Mouse (Mus musculus) small intestine, adult 2 months (tissue): ENCODE results near the gene Nudt6. TPM values are rescaled to one million over a fixed set of nuclear protein-coding genes. Genes with fewer than 3 reads are reported as not detected.
A peak's percentile ranks its signal among the peaks of the same experiment; 100 is the strongest.

Experiments
- H3K27ac ChIP-seq: fragments of 200-500 bp; 2 replicates; pipeline ENCODE4 v1.5.1; 2012; ENCODE audit warnings: low read depth, low read length, control low read depth, inconsistent platforms; ENCODE audit not compliant: insufficient read depth
- H3K27me3 ChIP-seq: fragments of 200-500 bp; 2 replicates; pipeline ENCODE4 v1.6.1; 2012; ENCODE audit warnings: mild to moderate bottlenecking, moderate library complexity, low read length, inconsistent platforms; ENCODE audit not compliant: control insufficient read depth, insufficient read depth
- H3K36me3 ChIP-seq: fragments of 200-500 bp; 2 replicates; pipeline ENCODE4 v1.6.1; 2012; ENCODE audit warnings: mild to moderate bottlenecking, low read length, control low read depth, inconsistent platforms; ENCODE audit not compliant: control insufficient read depth, insufficient read depth
- H3K4me1 ChIP-seq: fragments of 200-500 bp; 2 replicates; pipeline ENCODE4 v1.6.1; 2012; ENCODE audit warnings: low read length, inconsistent platforms, mixed read lengths; ENCODE audit not compliant: control insufficient read depth, insufficient read depth, insufficient read length
- H3K4me3 ChIP-seq: fragments of 200-500 bp; 2 replicates; pipeline ENCODE4 v1.5.1; 2012; ENCODE audit warnings: low read depth, mild to moderate bottlenecking, control low read depth, inconsistent platforms, low read length, moderate library complexity
- CTCF ChIP-seq: fragments of 200-500 bp; IDR thresholded peaks from 2 replicates; pipeline ENCODE4 v1.5.1; 2012; ENCODE audit warnings: low read depth, mild to moderate bottlenecking, control low read depth, inconsistent platforms, low read length, moderate library complexity, mixed read lengths; ENCODE audit not compliant: insufficient replicate concordance, insufficient read length; ENCODE audit errors: extremely low read depth
- POLR2A ChIP-seq: fragments of 200-500 bp; IDR thresholded peaks from 2 replicates; pipeline ENCODE4 v1.6.1; 2012; ENCODE audit warnings: low read depth, mild to moderate bottlenecking, control low read depth, inconsistent platforms, low read length, moderate library complexity
- WGBS: fragments of 180-500 bp; shearing (Covaris S2); methylation state at CpG from one replicate; pipeline ENCODE4 v1.1.7; 2018; 5-methylcytosine and 5-hydroxymethylcytosine counted together
- polyA plus RNA-seq: library from polyadenylated mRNA; depleted of rRNA; stranded (reverse); fragments of >200 nt; gene quantifications from 2 replicates; pipeline ENCODE4 v1.2.3, GENCODE M21; 2012

Nudt6 gene
- polyA plus RNA-seq, 1 experiment: 10.6 TPM

- Histone ChIP-seq H3K27me3 (no peaks in the 10 kb centered on the region), H3K27ac (no peak overlapping the region), H3K4me1 (peaks cover 4% of the 10 kb centered on the region; the same call in 1 of the 2 replicates), H3K36me3 (peaks cover 17% of the 10 kb centered on the region), H3K4me3 (no peak overlapping the region)
- TF ChIP-seq POLR2A: no peak
- no peak for TF ChIP-seq CTCF
- WGBS: 92% methylated on average over 3 of the region's 3 CpGs
These were observed 6.1 kb upstream of the Nudt6 start for GRCm38 (mm10) chr3:37426069-37426468.

GRCm38 (mm10) chr3:37421179-37421578 lies 1.2 kb upstream of the Nudt6 start:
- TF ChIP-seq POLR2A (no peak), CTCF (no peak)
- Histone ChIP-seq H3K27ac (no peak overlapping the region), H3K27me3 (no peaks in the 10 kb centered on the region), H3K4me1 (peaks cover 5% of the 10 kb centered on the region; the same call in 1 of the 2 replicates), H3K36me3 (peaks cover 5% of the 10 kb centered on the region), H3K4me3 (peak overlapping the region; percentile 77; the same call in 1 of the 2 replicates)
- WGBS: 13% methylated on average over 3 of the region's 3 CpGs

- under 1% methylated on average over 24 of the region's 24 CpGs for WGBS
- no peaks in the 10 kb centered on the region for H3K27me3 ChIP-seq
- TF ChIP-seq POLR2A: no peak
- no peak for TF ChIP-seq CTCF
- H3K4me1 ChIP-seq: peaks cover 5% of the 10 kb centered on the region; the same call in 1 of the 2 replicates
- peak overlapping the region; percentile 77 for H3K4me3 ChIP-seq
- peaks cover 2% of the 10 kb centered on the region for H3K36me3 ChIP-seq
- peak overlapping the region; percentile 60; the same call in 1 of the 2 replicates for H3K27ac ChIP-seq
These were observed 630 bp upstream of the Nudt6 start for GRCm38 (mm10) chr3:37420641-37421040.

GRCm38 (mm10) chr3:37419458-37419991 lies 486 bp downstream of the Nudt6 start, which contains the start of gene Spata5:
TSS of gene Spata5 (plus strand) at chr3:37419896.
- under 1% methylated on average over 50 of the region's 50 CpGs for WGBS
- TF ChIP-seq CTCF (no peak), POLR2A (peak; percentile 54)
- Histone ChIP-seq H3K36me3 (no peaks in the 10 kb centered on the region; the same call in 1 of the 2 replicates), H3K4me1 (peaks cover 5% of the 10 kb centered on the region; the same call in 1 of the 2 replicates), H3K4me3 (peak within 1 kb of the TSS; percentile 82), H3K27ac (peak within 1 kb of the TSS; percentile 80), H3K27me3 (no peaks in the 10 kb centered on the region)

- TF ChIP-seq CTCF (0 out of 2 replicates have a peak, but pooled peaks have one; percentile 17), POLR2A (no peak)
- H3K36me3 ChIP-seq: no peaks in the 10 kb centered on the region; the same call in 1 of the 2 replicates
- H3K4me1 ChIP-seq: peaks cover 5% of the 10 kb centered on the region; the same call in 1 of the 2 replicates
- H3K27me3 ChIP-seq: no peaks in the 10 kb centered on the region
- under 1% methylated on average over 30 of the region's 30 CpGs for WGBS
- H3K27ac ChIP-seq: peak overlapping the region; percentile 80
- peak overlapping the region; percentile 82 for H3K4me3 ChIP-seq
These were observed 1.0 kb downstream of the Nudt6 start for GRCm38 (mm10) chr3:37418961-37419457.

GRCm38 (mm10) chr3:37418341-37418740 lies 1.7 kb downstream of the Nudt6 start:
- H3K27ac ChIP-seq: no peak overlapping the region
- 25% methylated on average over 5 of the region's 5 CpGs for WGBS
- no peaks in the 10 kb centered on the region for H3K36me3 ChIP-seq
- peaks cover 5% of the 10 kb centered on the region; the same call in 1 of the 2 replicates for H3K4me1 ChIP-seq
- H3K27me3 ChIP-seq: no peaks in the 10 kb centered on the region
- no peak overlapping the region for H3K4me3 ChIP-seq
- TF ChIP-seq POLR2A (no peak), CTCF (no peak)

GRCm38 (mm10) chr3:37414413-37414960 lies 5.5 kb downstream of the Nudt6 start:
- peaks cover 2% of the 10 kb centered on the region; the same call in 1 of the 2 replicates for H3K4me1 ChIP-seq
- 35% methylated on average over 14 of the region's 14 CpGs for WGBS
- no peaks in the 10 kb centered on the region for H3K27me3 ChIP-seq
- no peak overlapping the region for H3K4me3 ChIP-seq
- H3K27ac ChIP-seq: no peak overlapping the region
- no peak for TF ChIP-seq POLR2A
- TF ChIP-seq CTCF: peak; percentile 34; the same call in 1 of the 2 replicates
- peaks cover 2% of the 10 kb centered on the region; the same call in 1 of the 2 replicates for H3K36me3 ChIP-seq
